Mouse (Mus musculus) forebrain, embryonic 15.5 days (tissue): Measurements from ENCODE around the gene Kcnk3. TPM values are rescaled to one million over a fixed set of nuclear protein-coding genes. Genes with fewer than 3 reads are reported as not detected.

Source experiments
- ATAC-seq: fragments of 200-750 bp; cut with Nextera tagmentation; replicated peaks from 2 replicates; pipeline ENCODE4 v1.8.0; 2017; ENCODE audit warnings: mild to moderate bottlenecking, moderate TSS enrichment, moderate library complexity
- H3K27ac ChIP-seq: fragments of 300-500 bp; sonication (generic); replicated peaks from 2 replicates; pipeline ENCODE4 v1.5.1; 2015; ENCODE audit warnings: mild to moderate bottlenecking, inconsistent platforms
- H3K27me3 ChIP-seq: fragments of 300-500 bp; sonication (generic); 2 replicates; pipeline ENCODE4 v1.6.1; 2015; ENCODE audit warnings: inconsistent platforms
- H3K36me3 ChIP-seq: fragments of 300-500 bp; sonication (generic); 2 replicates; pipeline ENCODE4 v1.6.1; 2015; ENCODE audit warnings: mild to moderate bottlenecking, inconsistent platforms
- H3K4me1 ChIP-seq: fragments of 300-500 bp; sonication (generic); 2 replicates; pipeline ENCODE4 v1.6.1; 2015; ENCODE audit warnings: inconsistent platforms
- H3K4me2 ChIP-seq: fragments of 300-500 bp; sonication (generic); replicated peaks from 2 replicates; pipeline ENCODE4 v1.6.1; 2015; ENCODE audit warnings: mild to moderate bottlenecking, inconsistent platforms
- H3K4me3 ChIP-seq: fragments of 300-500 bp; sonication (generic); 2 replicates; pipeline ENCODE4 v1.5.1; 2015; ENCODE audit warnings: mild to moderate bottlenecking, inconsistent platforms
- H3K9ac ChIP-seq: fragments of 300-500 bp; sonication (generic); replicated peaks from 2 replicates; pipeline ENCODE4 v1.6.1; 2015; ENCODE audit warnings: mild to moderate bottlenecking, inconsistent platforms
- H3K9me3 ChIP-seq: fragments of 300-500 bp; sonication (generic); 2 replicates; pipeline ENCODE4 v1.6.1; 2016; ENCODE audit warnings: inconsistent platforms
- WGBS: fragments of 180-500 bp; shearing (Covaris S2); methylation state at CpG from one replicate; pipeline ENCODE4 v1.1.7; 2015; ENCODE audit warnings: mixed read lengths; 5-methylcytosine and 5-hydroxymethylcytosine counted together
- microRNA-seq: library from miRNA; unstranded; fragments of <30 nt; microRNA quantifications from one replicate; pipeline ENCODE4, GENCODE M21; 2016
- polyA plus RNA-seq: library from polyadenylated mRNA; unstranded; fragments of >200 nt; fragmentation: Nextera tagmentation; extraction: Ambion mirVana; gene quantifications from 2 replicates; pipeline ENCODE4 v1.2.1, GENCODE M21; 2015

Kcnk3 gene
- polyA plus RNA-seq, 1 experiment from 2014 or later, result 3.1 TPM

DNA sequence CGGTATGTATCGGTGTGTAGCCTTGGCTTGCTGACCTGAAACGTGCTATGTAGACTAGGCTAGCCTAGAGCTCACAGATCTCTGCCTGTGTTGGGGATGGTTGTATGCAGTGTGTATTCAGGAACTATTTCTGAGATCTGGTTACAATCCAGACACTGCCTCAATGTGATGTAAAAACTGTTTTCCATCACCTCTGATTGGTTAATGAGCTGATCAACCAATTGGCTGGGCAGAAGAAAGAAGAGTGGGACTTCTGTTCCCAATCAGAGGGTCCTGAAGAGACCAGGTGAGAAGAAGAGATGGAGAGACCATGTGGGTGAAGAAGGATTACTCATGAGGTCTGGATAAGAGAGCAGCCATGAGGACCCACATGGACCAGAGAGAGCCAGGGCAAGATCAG is 79.7 kb downstream of the Kcnk3 start:
- Histone ChIP-seq H3K9me3 (no peaks in the 10 kb centered on the region), H3K27me3 (no peaks in the 10 kb centered on the region), H3K4me2 (peak overlapping the region; percentile 78), H3K36me3 (no peaks in the 10 kb centered on the region), H3K4me3 (peak overlapping the region; percentile 76), H3K27ac (no peak overlapping the region), H3K4me1 (peaks cover 28% of the 10 kb centered on the region), H3K9ac (peak overlapping the region; percentile 61)
- 2% methylated on average over 3 of the region's 3 CpGs for WGBS
- ATAC-seq, result no peak

- WGBS, result 91% methylated on average over 9 of the region's 9 CpGs
- H3K36me3 ChIP-seq, result no peaks in the 10 kb centered on the region
- H3K4me1 ChIP-seq, result peaks cover 28% of the 10 kb centered on the region
- no peaks in the 10 kb centered on the region for H3K9me3 ChIP-seq
- H3K9ac ChIP-seq, result no peak overlapping the region
- H3K4me2 ChIP-seq, result peak overlapping the region; percentile 13; the same call in 1 of the 2 replicates
- no peak overlapping the region for H3K27ac ChIP-seq
- no peak for ATAC-seq
- H3K4me3 ChIP-seq, result no peak overlapping the region
- H3K27me3 ChIP-seq, result no peaks in the 10 kb centered on the region
These were observed 80.9 kb downstream of the Kcnk3 start for GRCm38 (mm10) chr5:30668637-30669495.

DNA sequence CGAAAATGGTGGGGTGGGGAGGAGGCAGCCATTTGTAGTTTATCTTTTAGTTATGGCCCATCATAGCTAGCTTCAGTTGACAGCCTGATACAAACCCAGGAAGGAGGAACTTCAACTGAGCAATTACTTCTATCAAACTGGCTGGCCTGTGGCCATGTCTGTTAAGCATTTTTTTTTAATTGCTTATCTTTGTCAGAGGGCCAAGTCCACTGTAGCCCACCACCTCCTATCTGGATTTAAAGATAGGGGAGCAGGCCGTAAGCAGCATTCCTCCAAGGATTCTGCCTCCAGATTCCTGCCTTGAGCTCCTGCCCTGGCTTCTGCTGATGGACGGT is 81.5 kb downstream of the Kcnk3 start:
- 85% methylated on average over 3 of the region's 3 CpGs for WGBS
- Histone ChIP-seq H3K27ac (no peak overlapping the region), H3K4me1 (peaks cover 28% of the 10 kb centered on the region), H3K9me3 (no peaks in the 10 kb centered on the region), H3K9ac (no peak overlapping the region), H3K27me3 (no peaks in the 10 kb centered on the region), H3K4me3 (no peak overlapping the region), H3K4me2 (no peak overlapping the region), H3K36me3 (no peaks in the 10 kb centered on the region)
- no peak for ATAC-seq

DNA sequence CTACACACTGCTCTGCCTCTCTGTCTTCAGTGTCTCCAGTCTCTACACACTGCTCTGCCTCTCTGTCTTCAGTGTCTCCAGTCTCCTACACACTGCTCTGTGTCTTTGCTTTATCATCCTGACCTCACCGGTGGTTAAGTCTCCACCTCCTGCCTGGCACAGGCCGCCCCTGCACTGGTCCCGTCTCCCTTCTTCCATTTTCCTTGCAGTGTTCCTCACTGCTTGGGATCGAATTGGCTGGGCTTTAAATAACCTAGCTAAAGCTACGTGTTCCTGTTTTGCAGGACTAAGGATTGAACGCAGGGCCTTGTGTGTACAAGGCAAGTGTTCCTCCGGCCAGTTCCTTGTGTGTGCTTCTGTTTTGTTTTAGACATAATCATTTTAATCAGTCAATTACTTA is 82.1 kb downstream of the Kcnk3 start:
- Histone ChIP-seq H3K4me2 (no peak overlapping the region), H3K4me3 (no peak overlapping the region), H3K27me3 (no peaks in the 10 kb centered on the region), H3K27ac (no peak overlapping the region), H3K9ac (no peak overlapping the region), H3K9me3 (no peaks in the 10 kb centered on the region), H3K4me1 (peaks cover 28% of the 10 kb centered on the region), H3K36me3 (no peaks in the 10 kb centered on the region)
- ATAC-seq, result no peak
- 94% methylated on average over 7 of the region's 7 CpGs for WGBS

DNA sequence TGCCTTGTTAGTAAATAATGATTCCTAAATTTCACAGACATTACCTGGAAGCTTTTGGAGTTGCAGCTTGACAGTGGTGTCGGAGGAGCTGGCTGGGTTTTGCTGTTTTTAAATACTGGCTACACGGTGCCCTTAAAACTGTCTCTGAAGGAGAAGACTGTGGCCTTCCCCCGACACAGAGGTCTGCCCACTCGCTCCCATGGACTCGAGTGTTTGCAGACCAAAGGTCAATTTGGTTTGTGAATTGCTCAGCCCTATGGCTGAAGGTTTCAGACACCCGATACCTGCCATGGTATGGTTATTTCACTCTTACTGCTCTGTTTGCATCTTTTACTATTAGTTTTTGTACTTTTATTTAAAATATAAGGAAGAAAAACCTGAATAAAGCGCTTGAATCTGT is 86.0 kb downstream of the Kcnk3 start:
- Histone ChIP-seq H3K9me3 (no peaks in the 10 kb centered on the region), H3K27me3 (no peaks in the 10 kb centered on the region), H3K9ac (no peak overlapping the region), H3K27ac (no peak overlapping the region), H3K4me1 (peaks cover 3% of the 10 kb centered on the region), H3K4me2 (no peak overlapping the region), H3K4me3 (no peak overlapping the region), H3K36me3 (no peaks in the 10 kb centered on the region)
- no peak for ATAC-seq
- 86% methylated on average over 7 of the region's 7 CpGs for WGBS

Small RNA genes lying within 50 kb of the gene (microRNA-seq; reads per million reads assigned to microRNA genes)
- not detected for gene Mir5625

Other genes with a start within 250 kb of the Kcnk3 start
- gene Otof, start 126.2 kb upstream of the Kcnk3 start, polyA plus RNA-seq, result 2.0 and 2.1 TPM in 2 replicates
- 0.56 and 1.5 TPM in 2 replicates for gene 1700001C02Rik, start 122.1 kb upstream of the Kcnk3 start, polyA plus RNA-seq
- gene Cib4, start 42.3 kb upstream of the Kcnk3 start, polyA plus RNA-seq, result not detected in 2 replicates
- 28.0 and 31.1 TPM in 2 replicates for gene Slc35f6, start 59.8 kb downstream of the Kcnk3 start, polyA plus RNA-seq
- gene Cenpa, start 78.6 kb downstream of the Kcnk3 start, polyA plus RNA-seq, result 128 and 151 TPM in 2 replicates
- 216 and 226 TPM in 2 replicates for gene Dpysl5, start 123.4 kb downstream of the Kcnk3 start, polyA plus RNA-seq
- 101 and 110 TPM in 2 replicates for gene Mapre3, start 226.5 kb downstream of the Kcnk3 start, polyA plus RNA-seq